Mouse (Mus musculus) urinary bladder, postnatal 0 days (tissue): ENCODE measurements around the gene Med24. TPM values are rescaled to one million over a fixed set of nuclear protein-coding genes. Genes with fewer than 3 reads are reported as not detected.

Experiments used
- polyA plus RNA-seq: library from polyadenylated mRNA; unstranded; fragments of >200 nt; fragmentation: Nextera tagmentation; extraction: Ambion mirVana; gene quantifications from 2 replicates; pipeline ENCODE4 v1.2.1, GENCODE M21; 2015

Med24 gene
- polyA plus RNA-seq: 16.3 and 20.1 TPM in 2 replicates

DNA sequence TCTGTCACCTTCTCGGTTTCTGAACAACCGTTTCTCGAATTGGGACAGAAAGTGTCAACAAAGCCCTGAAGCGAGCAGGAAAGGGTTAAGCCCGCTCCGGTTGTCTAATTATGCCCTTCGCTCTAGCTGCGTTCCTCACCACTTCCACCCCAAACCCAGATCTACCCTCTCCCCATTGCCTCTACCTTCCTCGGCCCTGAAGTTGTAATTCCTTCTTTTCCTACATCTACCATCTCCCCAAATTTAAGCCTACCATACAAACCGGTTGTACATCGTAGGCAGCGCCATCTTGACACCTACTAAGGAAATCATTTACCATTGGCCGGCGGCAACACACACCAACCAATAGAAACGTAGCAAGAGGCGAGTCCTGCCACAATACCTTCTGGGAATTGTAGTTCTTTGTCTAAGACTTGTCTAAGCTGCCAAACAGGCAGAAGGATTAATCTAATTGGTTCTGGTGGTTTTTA lies at the start of gene Med24:
Gene Med24, minus strand, starts transcription at position 317 of the 470 bp plus-strand sequence.

DNA sequence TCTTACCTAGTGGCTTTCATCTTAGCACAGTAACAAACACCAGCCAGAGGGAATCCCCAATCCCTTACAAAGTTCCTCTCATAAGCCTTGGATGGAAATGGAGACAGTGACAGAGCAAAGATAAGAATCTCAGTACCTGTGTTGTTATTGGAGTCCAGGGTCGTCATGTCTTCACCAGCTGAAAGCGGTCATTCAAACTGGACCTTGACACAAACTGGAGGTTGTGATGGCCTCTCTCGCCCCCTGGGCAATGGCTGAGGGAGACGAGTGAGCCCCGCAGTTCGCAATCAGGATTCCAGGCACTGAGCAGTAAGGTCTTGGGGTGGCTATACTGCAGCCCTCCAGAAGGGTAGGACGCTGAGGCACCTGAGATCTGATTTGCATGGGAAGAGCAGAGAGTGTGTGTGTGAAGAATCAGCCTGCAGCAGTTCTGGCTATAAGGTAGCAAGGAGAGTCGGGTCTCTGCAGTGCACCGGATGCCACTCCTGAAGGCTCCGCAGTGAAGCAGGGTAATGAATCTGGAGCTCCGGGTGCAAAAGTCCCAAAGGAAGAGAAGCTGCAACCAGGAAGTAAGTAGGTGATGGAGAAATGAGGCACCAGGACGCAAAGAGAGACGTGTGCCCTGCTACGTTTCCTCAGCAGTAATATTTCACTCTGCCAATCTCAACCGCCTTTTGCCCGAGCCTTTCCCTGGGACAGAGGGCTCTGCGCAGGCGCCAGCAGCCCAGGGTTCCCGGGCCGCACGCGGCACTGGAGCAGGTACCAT lies 45.5 kb upstream of the Med24 start, which contains the start of gene Nr1d1:
Gene Nr1d1, minus strand, starts transcription at position 752 of the 766 bp plus-strand sequence.

DNA sequence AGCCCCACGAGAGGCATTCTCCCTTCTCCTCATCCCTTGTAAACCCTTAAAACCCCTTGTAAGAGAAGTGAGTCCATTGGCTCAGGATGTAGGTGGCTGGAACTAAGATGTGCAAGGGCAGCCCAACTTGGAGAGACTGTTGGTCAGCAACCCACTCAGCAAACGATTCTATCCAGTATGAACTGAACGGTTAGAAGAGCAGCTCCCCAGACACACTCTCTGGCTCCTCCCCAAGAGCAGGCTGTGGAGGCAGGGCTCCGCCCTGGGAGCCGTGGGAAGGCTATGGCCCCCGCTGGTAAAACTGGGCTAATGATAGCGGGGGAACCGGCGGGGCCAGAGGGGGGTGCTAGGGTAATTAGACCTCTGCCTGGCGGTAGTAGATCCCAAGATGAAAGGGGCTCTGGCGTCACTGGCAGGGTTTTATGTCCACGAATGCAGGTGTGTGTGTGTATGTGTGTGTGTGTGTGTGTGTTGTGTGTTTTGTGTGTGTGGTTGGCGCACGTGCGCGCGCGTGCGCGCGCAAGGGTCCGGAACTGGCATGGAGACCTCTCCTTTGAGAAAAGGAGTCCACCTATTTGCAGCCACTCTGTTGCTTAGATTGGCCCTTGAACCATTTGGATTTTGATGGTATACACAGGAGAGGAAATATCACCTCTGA lies 11.3 kb upstream of the Med24 start, which contains the start of gene Thra:
Gene Thra, plus strand, starts transcription at position 246 of the 658 bp plus-strand sequence.

DNA sequence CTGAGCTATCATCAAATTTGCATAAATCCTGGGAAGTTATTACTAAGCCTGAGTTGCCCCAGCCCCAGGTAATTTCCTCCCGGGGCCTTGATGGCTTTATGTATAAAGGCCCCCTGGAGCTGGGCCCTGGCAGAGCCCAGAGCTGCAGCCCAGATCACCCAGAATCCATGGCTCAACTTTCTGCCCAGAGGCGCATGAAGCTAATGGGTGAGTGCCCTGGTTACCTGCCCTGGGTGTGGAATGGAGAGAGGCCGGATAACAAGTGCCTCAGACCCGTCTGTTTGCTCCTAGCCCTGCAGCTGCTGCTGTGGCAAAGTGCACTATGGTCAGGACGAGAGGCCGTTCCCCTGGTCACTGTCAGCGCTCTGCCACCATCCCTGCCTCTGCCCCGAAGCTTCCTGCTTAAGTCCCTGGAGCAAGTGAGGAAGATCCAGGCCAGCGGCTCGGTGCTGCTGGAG lies 28.0 kb downstream of the Med24 start, which contains the start of gene Csf3:
Gene Csf3, plus strand, starts transcription at position 51 of the 458 bp plus-strand sequence.

DNA sequence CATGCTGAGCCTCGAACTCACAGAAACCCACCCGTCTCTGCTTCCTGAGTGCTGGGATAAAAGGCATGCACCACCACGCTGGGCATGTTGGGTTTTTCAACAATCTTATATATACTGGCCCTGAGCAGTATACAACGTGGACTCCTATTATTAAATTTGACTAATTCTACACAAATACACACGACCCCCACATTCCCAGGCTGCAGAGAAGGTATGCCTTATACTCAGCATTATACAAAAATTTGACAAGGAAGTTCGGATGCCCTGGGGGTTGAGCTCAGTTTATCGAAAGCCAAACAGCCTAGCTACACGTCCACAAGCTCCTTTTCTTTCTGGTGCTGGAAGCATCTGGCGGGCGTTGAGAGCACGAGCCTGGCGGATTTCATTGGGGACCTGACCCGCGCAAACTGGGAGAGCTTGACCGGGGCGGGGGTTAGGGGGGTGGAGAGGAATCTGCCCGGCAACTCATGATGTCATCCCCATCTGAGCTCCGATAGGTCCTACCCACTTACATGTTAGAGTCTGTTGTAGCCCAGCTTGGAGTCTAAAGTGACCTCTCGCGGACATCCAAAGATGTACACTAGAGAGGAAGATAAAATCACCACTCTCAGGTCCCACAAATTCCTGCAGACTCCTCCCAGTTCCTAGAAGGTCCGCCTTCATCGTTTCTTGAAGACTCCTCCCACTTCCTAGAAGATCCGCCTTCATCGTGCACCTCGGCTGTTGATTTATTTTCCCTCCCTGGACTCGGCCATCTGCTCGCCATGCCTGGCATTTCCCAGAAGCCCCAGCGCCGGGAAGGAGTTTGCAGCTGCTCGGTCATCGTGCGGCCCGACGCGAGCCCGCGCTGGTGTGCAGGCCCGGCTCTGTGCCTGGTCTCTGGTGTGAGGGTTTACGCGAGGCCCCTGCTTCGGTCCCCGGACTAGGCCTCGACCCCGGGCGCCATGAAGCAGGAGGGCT lies 47.2 kb downstream of the Med24 start, which contains the start of gene Psmd3:
Gene Psmd3, plus strand, starts transcription at position 769 of the 960 bp plus-strand sequence.

DNA sequence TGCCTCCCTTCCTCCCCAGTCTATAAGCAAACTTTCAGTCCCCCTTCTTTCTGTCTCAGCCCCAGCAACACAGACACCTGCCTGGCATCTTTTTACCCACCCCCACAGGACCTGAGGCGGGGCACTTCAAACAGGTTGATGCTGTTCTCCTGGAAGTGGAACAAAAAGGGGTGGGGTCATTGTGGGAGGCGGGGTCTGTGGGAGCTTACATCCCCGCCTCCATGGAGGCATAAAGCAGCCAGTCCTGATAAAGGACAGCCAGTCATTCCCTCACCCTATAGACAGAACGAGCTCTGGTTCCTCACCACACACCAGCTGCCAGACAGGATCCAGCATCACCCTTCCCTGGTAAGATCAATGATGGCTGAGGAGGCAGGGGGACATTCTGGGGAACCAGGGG lies 65.1 kb downstream of the Med24 start, which contains the start of gene Gsdma:
Gene Gsdma, plus strand, starts transcription at position 261 of the 400 bp plus-strand sequence.

Other genes starting within 250 kb of the Med24 start
- gene Ikzf3, start 183.4 kb downstream of the Med24 start, polyA plus RNA-seq: 2.3 and 2.8 TPM in 2 replicates
- gene Zpbp2, start 178.3 kb downstream of the Med24 start, polyA plus RNA-seq: 0.16 and 0.56 TPM in 2 replicates
- gene Ormdl3, start 142.1 kb downstream of the Med24 start, polyA plus RNA-seq: 49.1 and 50.2 TPM in 2 replicates
- not detected in 2 replicates for gene Lrrc3c, start 131.1 kb downstream of the Med24 start, polyA plus RNA-seq
- 0.51 and 0.59 TPM in 2 replicates for gene Gm12355, start 103.8 kb downstream of the Med24 start, polyA plus RNA-seq
- not detected in 2 replicates for gene Gsdma3, start 103.1 kb downstream of the Med24 start, polyA plus RNA-seq
- not detected in 2 replicates for gene Gsdma2, start 82.7 kb downstream of the Med24 start, polyA plus RNA-seq
- gene Gsdma, start 65.1 kb downstream of the Med24 start, polyA plus RNA-seq: 2.4 and 2.8 TPM in 2 replicates
- 117 and 120 TPM in 2 replicates for gene Psmd3, start 46.9 kb downstream of the Med24 start, polyA plus RNA-seq
- gene Csf3, start 28.2 kb downstream of the Med24 start, polyA plus RNA-seq: 0.72 and 0.96 TPM in 2 replicates
- 24.8 and 25.4 TPM in 2 replicates for gene Thra, start 11.2 kb upstream of the Med24 start, polyA plus RNA-seq
- gene Nr1d1, start 45.9 kb upstream of the Med24 start, polyA plus RNA-seq: 6.4 and 9.4 TPM in 2 replicates
- gene Msl1, start 66.1 kb upstream of the Med24 start, polyA plus RNA-seq: 11.6 and 13.5 TPM in 2 replicates
- gene Casc3, start 75.5 kb upstream of the Med24 start, polyA plus RNA-seq: 16.1 and 18.2 TPM in 2 replicates
- 1.9 and 2.6 TPM in 2 replicates for gene Rapgefl1, start 107.3 kb upstream of the Med24 start, polyA plus RNA-seq
- gene Wipf2, start 134.2 kb upstream of the Med24 start, polyA plus RNA-seq: 4.3 and 4.6 TPM in 2 replicates
- 8.0 and 10.8 TPM in 2 replicates for gene Cdc6, start 178.4 kb upstream of the Med24 start, polyA plus RNA-seq
- 17.0 and 18.1 TPM in 2 replicates for gene Rara, start 198.4 kb upstream of the Med24 start, polyA plus RNA-seq